Mouse (Mus musculus) MEL (cell line): ENCODE data around the gene Myl6. TPM values are rescaled to one million over a fixed set of nuclear protein-coding genes. Genes with fewer than 3 reads are reported as not detected.

ENCODE experiments used
- DNase-seq: peaks from one replicate; pipeline ENCODE4 v3.0.0; 2011; ENCODE audit warnings: low read depth, low spot score
- H3K27ac ChIP-seq: 2 replicates; pipeline ENCODE4 v1.5.1; 2012; ENCODE audit warnings: low read depth, mild to moderate bottlenecking, control low read depth, low read length, moderate library complexity; ENCODE audit not compliant: control insufficient read depth
- H3K27me3 ChIP-seq, 2 experiments: fragments of 150-350 bp in 1 of 2; sonication (generic) in 1 of 2; 2 replicates each; pipeline ENCODE4 v1.6.1; 2012; ENCODE audit warnings: low read length in 2 of 2, mild to moderate bottlenecking in 2 of 2, improper control_type of control experiment in 1 of 2, moderate library complexity in 1 of 2; ENCODE audit not compliant: insufficient read depth in 2 of 2, control insufficient read depth in 1 of 2
- H3K36me3 ChIP-seq, 2 experiments: 2 replicates each; pipeline ENCODE4 v1.6.1; 2012 to 2014; ENCODE audit warnings: low read length in 2 of 2, improper control_type of control experiment in 1 of 2, inconsistent platforms in 1 of 2, mild to moderate bottlenecking in 1 of 2; ENCODE audit not compliant: insufficient read depth in 2 of 2, control insufficient read depth in 1 of 2
- H3K4me1 ChIP-seq, 2 experiments: fragments of 150-350 bp in 1 of 2; sonication (generic) in 1 of 2; 2 replicates each; pipeline ENCODE4 v1.6.1; 2012; ENCODE audit warnings: low read length in 2 of 2, improper control_type of control experiment in 1 of 2, mild to moderate bottlenecking in 1 of 2; ENCODE audit not compliant: insufficient read depth in 2 of 2, control insufficient read depth in 1 of 2
- H3K4me3 ChIP-seq, 2 experiments: fragments of 150-350 bp in 1 of 2; sonication (generic) in 1 of 2; 2 replicates each; pipeline ENCODE4 v1.5.1; 2012; ENCODE audit warnings: low read depth in 2 of 2, low read length in 2 of 2, mild to moderate bottlenecking in 2 of 2, moderate library complexity in 2 of 2, control low read depth in 1 of 2, improper control_type of control experiment in 1 of 2; ENCODE audit not compliant: control insufficient read depth in 1 of 2, insufficient read depth in 1 of 2
- H3K79me2 ChIP-seq: 2 replicates; pipeline ENCODE4 v1.6.1; 2012; ENCODE audit warnings: mild to moderate bottlenecking, low read length, moderate library complexity; ENCODE audit not compliant: control insufficient read depth, poor library complexity, insufficient read depth
- H3K9ac ChIP-seq: 2 replicates; pipeline ENCODE4 v1.6.1; 2012; ENCODE audit warnings: low read depth, mild to moderate bottlenecking, control low read depth, low read length, moderate library complexity; ENCODE audit not compliant: control insufficient read depth, poor library complexity, severe bottlenecking
- H3K9me3 ChIP-seq: fragments of 150-350 bp; sonication (generic); replicated peaks from 2 replicates; pipeline ENCODE4 v1.6.1; 2012; ENCODE audit warnings: mild to moderate bottlenecking, low read length, improper control_type of control experiment, moderate library complexity; ENCODE audit not compliant: insufficient read depth
- BHLHE40 ChIP-seq: IDR thresholded peaks from 2 replicates; pipeline ENCODE4 v1.6.1; 2012; ENCODE audit warnings: low read depth, mild to moderate bottlenecking, inconsistent platforms, low read length, improper control_type of control experiment, borderline replicate concordance
- CTCF ChIP-seq, 3 experiments: IDR thresholded peaks in 2 of 3; conservative IDR thresholded peaks in 1 of 3; 2 replicates each; pipeline ENCODE4 v1.5.1; 2011 to 2012; ENCODE audit warnings: low read length in 3 of 3, low read depth in 2 of 3, mild to moderate bottlenecking in 2 of 3, improper control_type of control experiment in 1 of 3, inconsistent platforms in 1 of 3, mixed read lengths in 1 of 3, moderate library complexity in 1 of 3; ENCODE audit not compliant: control insufficient read depth in 1 of 3, insufficient read depth in 1 of 3, poor library complexity in 1 of 3, severe bottlenecking in 1 of 3
- E2F4 ChIP-seq: IDR thresholded peaks from 2 replicates; pipeline ENCODE4 v1.6.1; 2011; ENCODE audit warnings: low read depth, low read length, improper control_type of control experiment, borderline replicate concordance
- GABPA ChIP-seq: IDR thresholded peaks from 2 replicates; pipeline ENCODE4 v1.6.1; 2012; ENCODE audit warnings: low read depth, mild to moderate bottlenecking, inconsistent platforms, low read length, improper control_type of control experiment, moderate library complexity
- HCFC1 ChIP-seq: IDR thresholded peaks from 2 replicates; pipeline ENCODE4 v1.6.1; 2012; ENCODE audit warnings: low read depth, mild to moderate bottlenecking, inconsistent platforms, low read length, improper control_type of control experiment, moderate library complexity
- JUND ChIP-seq: IDR thresholded peaks from 2 replicates; pipeline ENCODE4 v1.6.1; 2011; ENCODE audit warnings: low read depth, mild to moderate bottlenecking, improper control_type of control experiment, low read length
- MAFK ChIP-seq: IDR thresholded peaks from 2 replicates; pipeline ENCODE4 v1.6.1; 2011; ENCODE audit warnings: low read depth, mild to moderate bottlenecking, low read length, improper control_type of control experiment, borderline replicate concordance
- MAZ ChIP-seq: IDR thresholded peaks from 2 replicates; pipeline ENCODE4 v1.6.1; 2012; ENCODE audit warnings: low read depth, mild to moderate bottlenecking, inconsistent platforms, low read length, improper control_type of control experiment
- MEF2A ChIP-seq: IDR thresholded peaks from 2 replicates; pipeline ENCODE4 v1.6.1; 2014; ENCODE audit warnings: low read depth, mild to moderate bottlenecking, inconsistent platforms, low read length, improper control_type of control experiment; ENCODE audit not compliant: poor library complexity, insufficient replicate concordance, severe bottlenecking; ENCODE audit errors: extremely low read depth
- MYC ChIP-seq: IDR thresholded peaks from 2 replicates; pipeline ENCODE4 v1.6.1; 2011; ENCODE audit warnings: low read depth, mild to moderate bottlenecking, low read length, improper control_type of control experiment, moderate library complexity
- RAD21 ChIP-seq: IDR thresholded peaks from 2 replicates; pipeline ENCODE4 v1.6.1; 2011; ENCODE audit warnings: mild to moderate bottlenecking, low read depth, low read length, improper control_type of control experiment
- SMC3 ChIP-seq: IDR thresholded peaks from 2 replicates; pipeline ENCODE4 v1.6.1; 2011; ENCODE audit warnings: low read depth, low read length, improper control_type of control experiment
- TBP ChIP-seq: IDR thresholded peaks from 2 replicates; pipeline ENCODE4 v1.8.0; 2011; ENCODE audit warnings: low read depth, low read length, improper control_type of control experiment
- UBTF ChIP-seq: IDR thresholded peaks from 2 replicates; pipeline ENCODE4 v1.6.1; 2012; ENCODE audit warnings: low read depth, mild to moderate bottlenecking, inconsistent platforms, low read length, improper control_type of control experiment, moderate library complexity, borderline replicate concordance; ENCODE audit not compliant: insufficient read depth
- USF1 ChIP-seq: IDR thresholded peaks from 2 replicates; pipeline ENCODE4 v1.6.1; 2014; ENCODE audit warnings: low read depth, mild to moderate bottlenecking, inconsistent platforms, low read length, improper control_type of control experiment, moderate library complexity
- ZC3H11A ChIP-seq: IDR thresholded peaks from 2 replicates; pipeline ENCODE4 v1.6.1; 2012; ENCODE audit warnings: low read depth, mild to moderate bottlenecking, inconsistent platforms, low read length, improper control_type of control experiment
- polyA plus RNA-seq, 2 experiments: library from polyadenylated mRNA; stranded (reverse) in 1 of 2; unstranded in 1 of 2; fragments of >175 nt in 1 of 2; fragments of >200 nt in 1 of 2; gene quantifications; 2 replicates each; pipeline versions ENCODE4 v1.2.1 to v1.2.4; 2012; ENCODE audit warnings: low replicate concordance in 2 of 2, low read depth in 1 of 2; ENCODE audit not compliant: insufficient read length in 2 of 2, insufficient read depth in 1 of 2, missing spikeins in 1 of 2
- total RNA-seq: library from RNA; depleted of rRNA; stranded (reverse); fragments of 300-350 nt; gene quantifications from 2 replicates; pipeline ENCODE4 v1.2.3, GENCODE M21; 2012

Myl6 gene
- total and polyA plus RNA-seq, 3 experiments, result 399 to 589 TPM; not detected in 1

DNA sequence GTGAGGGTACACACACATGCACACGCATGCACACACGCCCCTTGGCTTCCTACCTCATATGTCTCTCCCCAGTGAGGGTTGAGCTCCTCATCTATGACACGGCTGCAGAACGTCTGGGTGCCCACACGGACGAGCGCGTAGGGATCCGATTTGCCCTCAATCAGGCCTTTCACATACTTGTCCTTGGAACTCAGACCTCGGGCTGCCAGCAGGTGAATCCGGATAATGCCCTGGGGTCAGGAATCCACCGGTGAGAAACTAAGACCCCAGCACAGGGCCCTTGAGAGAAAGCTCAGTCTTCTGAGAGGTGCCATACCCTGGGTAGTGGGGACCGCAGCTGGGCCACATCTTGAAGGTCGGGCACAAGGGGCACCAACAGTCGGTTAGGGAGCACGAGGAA, 26.6 kb upstream of the Myl6 start:
- no peaks in the 10 kb centered on the region for H3K27me3 ChIP-seq
- peaks cover 0 to 5% of the 10 kb centered on the region in 2 experiments; a peak in 1 of 4 replicates for H3K4me1 ChIP-seq
- TF ChIP-seq BHLHE40 (no peak), ZC3H11A (no peak), MYC (no peak), MAFK (no peak), JUND (no peak), TBP (no peak), MAZ (no peak), MEF2A (no peak), CTCF (IDR thresholded peaks at IDR 0.05 in 2 of 3, conservative IDR thresholded peaks at IDR 0.05 in 1 of 3; ENCODE audit: control insufficient read depth in 1 of 3, insufficient read depth in 1 of 3, low read depth in 2 of 3, low read length in 3 of 3, poor library complexity in 1 of 3, severe bottlenecking in 1 of 3) (no peak), UBTF (no peak), HCFC1 (no peak), USF1 (no peak)
- H3K27ac ChIP-seq, result no peak overlapping the region
- DNase-seq, result no peak
- peaks cover 2 to 5% of the 10 kb centered on the region in 2 experiments; a peak in 2 of 4 replicates for H3K36me3 ChIP-seq
- H3K9ac ChIP-seq, result no peak overlapping the region
- H3K4me3 ChIP-seq, result no peak overlapping the region
- H3K79me2 ChIP-seq, result peaks cover 8% of the 10 kb centered on the region
- no peaks in the 10 kb centered on the region for H3K9me3 ChIP-seq

DNA sequence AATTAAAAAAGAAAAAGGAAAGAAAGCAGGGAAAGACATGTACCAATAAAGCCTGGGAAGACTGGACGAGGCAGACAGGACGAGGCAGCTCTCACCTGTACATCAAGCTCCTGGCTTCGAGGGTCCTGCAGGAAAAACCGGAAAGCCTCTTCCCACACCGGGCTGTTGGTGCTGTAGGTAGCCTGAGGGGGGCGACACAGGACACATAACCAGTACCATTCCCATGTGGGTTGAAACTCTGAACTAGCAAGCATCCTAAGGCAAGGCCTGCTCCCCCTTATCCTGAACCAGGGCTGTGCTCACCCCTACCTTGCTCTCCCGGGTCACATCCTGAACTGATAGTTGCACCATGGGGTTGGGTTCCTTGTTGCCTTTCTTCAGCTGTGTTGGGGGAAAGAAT, 24.9 kb upstream of the Myl6 start:
- H3K27me3 ChIP-seq, result no peaks in the 10 kb centered on the region
- no peaks in the 10 kb centered on the region; the same call in 1 of the 2 replicates for H3K79me2 ChIP-seq
- no peak overlapping the region for H3K4me3 ChIP-seq
- H3K27ac ChIP-seq, result no peak overlapping the region
- H3K9me3 ChIP-seq, result no peaks in the 10 kb centered on the region
- no peak overlapping the region for H3K9ac ChIP-seq
- peaks cover 0 to 3% of the 10 kb centered on the region in 2 experiments; a peak in 1 of 4 replicates for H3K4me1 ChIP-seq
- H3K36me3 ChIP-seq, result peaks cover 2 to 3% of the 10 kb centered on the region in 2 experiments; a peak in 2 of 4 replicates
- peak; percentile 44 for TF ChIP-seq SMC3
- TF ChIP-seq ZC3H11A, result peak; percentile 35; the same call in 1 of the 2 replicates
- peak; percentile 60 for TF ChIP-seq RAD21
- TF ChIP-seq CTCF (IDR thresholded peaks at IDR 0.05 in 2 of 3, conservative IDR thresholded peaks at IDR 0.05 in 1 of 3; ENCODE audit: control insufficient read depth in 1 of 3, insufficient read depth in 1 of 3, low read depth in 2 of 3, low read length in 3 of 3, poor library complexity in 1 of 3, severe bottlenecking in 1 of 3), result peak; percentile 64 to 69 (median 67)
- TF ChIP-seq E2F4, result no peak
- no peak for TF ChIP-seq MAZ
- TF ChIP-seq GABPA, result no peak
- DNase-seq, result peak; percentile 58
